ENCODE assay signal across 14 mouse cellular contexts in the genomic region with DNA sequence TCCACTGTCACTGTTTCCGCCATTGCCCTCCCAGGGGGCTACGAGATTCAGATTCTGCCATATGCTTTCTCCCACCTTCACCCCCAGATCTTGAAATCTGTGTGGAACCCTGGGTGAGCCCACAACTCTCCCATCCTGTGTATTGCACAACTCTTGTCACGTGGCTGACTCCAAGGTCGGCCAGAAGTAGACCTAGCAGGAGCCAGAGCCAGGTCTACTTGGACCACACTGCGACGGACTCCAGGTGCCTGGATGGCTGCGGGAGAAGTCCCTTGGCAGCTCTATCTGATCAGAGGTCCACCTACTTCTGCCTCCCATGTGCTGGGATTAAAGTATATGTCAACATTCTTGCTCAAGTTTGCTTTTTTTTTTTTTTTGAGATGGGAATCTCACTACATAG. TPM values are rescaled to one million over a fixed set of nuclear protein-coding genes. Genes with fewer than 3 reads are reported as not detected.
A peak's percentile ranks its signal among the peaks of the same experiment; 100 is the strongest.
DNase-seq lines count a peak whose midpoint lies in the region.
"Had no signal": no experiment of that assay in that cellular context is flagged by ENCODE, and none has a peak within 500 bp of the region (broad histone marks: within the 10 kb centered on the region; RNA-seq: fewer than 3 reads in every experiment).

No protein-coding gene starts in this region.

- peak; percentile 34 to 65 for DNase-seq in adrenal gland, adult (ENCODE audit: inconsistent age in 2 of 2, low spot score in 1 of 2)
- DNase-seq in adrenal gland, adult 8-10 months: no peak
- peak; percentile 23 for DNase-seq in kidney, adult 18-20 months
- DNase-seq in kidney, postnatal 4 days: no peak
- DNase-seq in 3134 (ENCODE audit: extremely low read depth, insufficient read length, low spot score): peak; percentile 53
- DNase-seq in adrenal gland, postnatal 25 days: peak; percentile 42
- no peak for DNase-seq in thymus, postnatal 25 days
- no peak for DNase-seq in right cerebral cortex, postnatal 25 days
- DNase-seq: cerebellum, adult 2 months; cerebellum, postnatal 10 days; gastrocnemius, postnatal 10 days had no signal

RNA-seq across cellular contexts. Expression of gene Apoa5, which starts 7.3 kb away (rescaled TPM):
- total RNA-seq in adrenal gland, adult 8-10 months (2022): under 1 TPM in 2 of 4 experiments, not detected in 2; 0.10 to 0.41 TPM
- 5.9 TPM in 1 of 2 replicates, not detected in the other for total RNA-seq in adrenal gland, postnatal 25 days (2021)
- total RNA-seq: gastrocnemius, postnatal 10 days; heart, adult 8-10 months; heart, postnatal 25 days had no signal

RNA-seq across cellular contexts. Expression of gene Zpr1, which starts 11.7 kb away (rescaled TPM):
- 10 to 100 TPM; 42.2 to 44.5 (median 42.9) TPM for total RNA-seq in adrenal gland, adult 8-10 months (2022)
- 57.1 and 84.5 TPM in 2 replicates for total RNA-seq in adrenal gland, postnatal 25 days (2021)

RNA-seq across cellular contexts. Expression of gene Apoa4, which starts 20.6 kb away (rescaled TPM):
- total RNA-seq in adrenal gland, adult 8-10 months (2022): under 1 TPM in 1 of 4 experiments, not detected in 3; 0.16 TPM
- total RNA-seq in adrenal gland, postnatal 25 days (2021): 1.00 TPM in 1 of 2 replicates, not detected in the other
- total RNA-seq: ES-E14; gastrocnemius, postnatal 10 days; heart, adult 8-10 months; heart, postnatal 25 days had no signal

RNA-seq across cellular contexts. Expression of gene Bud13, which starts 21.7 kb away (rescaled TPM):
- 10 to 100 TPM; 10.4 to 14.9 (median 10.7) TPM for total RNA-seq in adrenal gland, adult 8-10 months (2022)
- total RNA-seq in adrenal gland, postnatal 25 days (2021): 11.4 and 12.0 TPM in 2 replicates

RNA-seq across cellular contexts. Expression of gene Apoc3, which starts 25.7 kb away (rescaled TPM):
- total RNA-seq in adrenal gland, adult 8-10 months (2022): 1 to 10 TPM in 3 of 4 experiments, not detected in 1; 1.5 to 4.7 (median 4.2) TPM
- total RNA-seq in adrenal gland, postnatal 25 days (2021): 2.2 and 32.9 TPM in 2 replicates
- total RNA-seq: ES-E14; gastrocnemius, postnatal 10 days; heart, adult 8-10 months; heart, postnatal 25 days had no signal

Comparison
In these comparisons a context has a peak if more than half of its experiments do, and no peak if none do; other contexts are left out.
1. DNase-seq: peak in adrenal gland, adult (2 of 2), kidney, adult 18-20 months (single experiment), 3134 (single experiment) and adrenal gland, postnatal 25 days (single experiment); none in adrenal gland, adult 8-10 months (single experiment), kidney, postnatal 4 days (0 of 2), thymus, postnatal 25 days (single experiment) and right cerebral cortex, postnatal 25 days (single experiment).